Mouse (Mus musculus) c-Kit-positive CD71-positive TER-119-negative erythroid progenitor cells, embryonic 14.5 days (primary cell): Measurements from ENCODE around the gene 4930544G11Rik.

Experiments
- DNase-seq: peaks from one replicate; pipeline ENCODE4 v3.0.0-alpha.2; 2013; ENCODE audit warnings: low read depth

The 4930544G11Rik gene

GRCm38 (mm10) chr6:65952309-65952708 is at the start of gene 4930544G11Rik:
4930544G11Rik (plus strand) TSS chr6:65952609.
- no peak for DNase-seq

- DNase-seq = no peak
Measured at GRCm38 (mm10) chr6:65906657-65907182, 45.7 kb upstream of the 4930544G11Rik start.

GRCm38 (mm10) chr6:65915421-65915820 is 37.0 kb upstream of the 4930544G11Rik start:
- DNase-seq = no peak

- DNase-seq = no peak
Measured at GRCm38 (mm10) chr6:65921703-65922102, 30.7 kb upstream of the 4930544G11Rik start.

GRCm38 (mm10) chr6:65923501-65924084 is 28.8 kb upstream of the 4930544G11Rik start:
- DNase-seq = no peak

- no peak for DNase-seq
Measured at GRCm38 (mm10) chr6:65925737-65926333, 26.6 kb upstream of the 4930544G11Rik start.

- no peak for DNase-seq
Measured at GRCm38 (mm10) chr6:65930523-65930922, 21.9 kb upstream of the 4930544G11Rik start.

GRCm38 (mm10) chr6:65932776-65933175 is 19.6 kb upstream of the 4930544G11Rik start:
- no peak for DNase-seq

GRCm38 (mm10) chr6:65933177-65933576 is 19.2 kb upstream of the 4930544G11Rik start:
- DNase-seq = no peak

GRCm38 (mm10) chr6:65935566-65936281 is 16.7 kb upstream of the 4930544G11Rik start:
- DNase-seq = no peak

GRCm38 (mm10) chr6:65950492-65950891 is 1.9 kb upstream of the 4930544G11Rik start:
- DNase-seq = no peak

- DNase-seq = no peak
Measured at GRCm38 (mm10) chr6:65969386-65970111, 17.1 kb downstream of the 4930544G11Rik start.

- DNase-seq = no peak
Measured at GRCm38 (mm10) chr6:65970410-65970809, 18.0 kb downstream of the 4930544G11Rik start.

- no peak for DNase-seq
Measured at GRCm38 (mm10) chr6:65992081-65992480, 39.7 kb downstream of the 4930544G11Rik start.

- DNase-seq = no peak
Measured at GRCm38 (mm10) chr6:65998343-65998742, 45.9 kb downstream of the 4930544G11Rik start.
